Mouse (Mus musculus) limb, embryonic 11.5 days (tissue): ENCODE measurements around the gene Zdhhc14. TPM values are rescaled to one million over a fixed set of nuclear protein-coding genes. Genes with fewer than 3 reads are reported as not detected.

Experiments
- ATAC-seq: fragments of 200-750 bp; cut with Nextera tagmentation; 2 replicates; pipeline ENCODE4 v1.8.0; 2017; ENCODE audit warnings: low read depth; ENCODE audit not compliant: insufficient number of reproducible peaks, low FRiP score, low TSS enrichment
- DNase-seq: peaks from one replicate; pipeline ENCODE4 v3.0.0-alpha.2; 2015; ENCODE audit warnings: low spot score
- H3K27ac ChIP-seq: fragments of 300-500 bp; sonication (generic); replicated peaks from 2 replicates; pipeline ENCODE4 v1.5.1; 2014; ENCODE audit warnings: low read depth, mild to moderate bottlenecking, low read length
- H3K27me3 ChIP-seq: fragments of 300-500 bp; sonication (generic); 2 replicates; pipeline ENCODE4 v1.6.1; 2014; ENCODE audit warnings: mild to moderate bottlenecking, low read length, mixed read lengths; ENCODE audit not compliant: control insufficient read depth, insufficient read depth
- H3K36me3 ChIP-seq: fragments of 300-500 bp; sonication (generic); 2 replicates; pipeline ENCODE4 v1.6.1; 2014; ENCODE audit warnings: mild to moderate bottlenecking, low read length, moderate library complexity, mixed read lengths; ENCODE audit not compliant: control insufficient read depth, insufficient read depth
- H3K4me1 ChIP-seq: fragments of 300-500 bp; sonication (generic); 2 replicates; pipeline ENCODE4 v1.6.1; 2014; ENCODE audit warnings: low read length, mixed read lengths; ENCODE audit not compliant: control insufficient read depth, insufficient read depth
- H3K4me2 ChIP-seq: fragments of 300-500 bp; sonication (generic); 2 replicates; pipeline ENCODE4 v1.6.1; 2014; ENCODE audit warnings: low read depth, mild to moderate bottlenecking, moderate library complexity; ENCODE audit not compliant: severe bottlenecking
- H3K4me3 ChIP-seq: fragments of 300-500 bp; sonication (generic); 2 replicates; pipeline ENCODE4 v1.5.1; 2014; ENCODE audit warnings: low read depth, low read length
- H3K9ac ChIP-seq: fragments of 300-500 bp; sonication (generic); 2 replicates; pipeline ENCODE4 v1.6.1; 2014; ENCODE audit warnings: mild to moderate bottlenecking, low read length
- H3K9me3 ChIP-seq: fragments of 300-500 bp; sonication (generic); 2 replicates; pipeline ENCODE4 v1.6.1; 2016; ENCODE audit warnings: low read length; ENCODE audit not compliant: control insufficient read depth
- WGBS: fragments of 180-500 bp; shearing (Covaris S2); extraction: QIAGEN DNeasy Blood & Tissue Kit; methylation state at CpG from one replicate; pipeline ENCODE4 v1.1.7; 2014; 5-methylcytosine and 5-hydroxymethylcytosine counted together
- polyA plus RNA-seq: library from polyadenylated mRNA; unstranded; fragments of >200 nt; fragmentation: Nextera tagmentation; extraction: Ambion mirVana; gene quantifications from 2 replicates; pipeline ENCODE4 v1.2.1, GENCODE M21; 2014

Zdhhc14 gene
- polyA plus RNA-seq, 1 experiment from 2014 or later: 1.4 TPM

DNA sequence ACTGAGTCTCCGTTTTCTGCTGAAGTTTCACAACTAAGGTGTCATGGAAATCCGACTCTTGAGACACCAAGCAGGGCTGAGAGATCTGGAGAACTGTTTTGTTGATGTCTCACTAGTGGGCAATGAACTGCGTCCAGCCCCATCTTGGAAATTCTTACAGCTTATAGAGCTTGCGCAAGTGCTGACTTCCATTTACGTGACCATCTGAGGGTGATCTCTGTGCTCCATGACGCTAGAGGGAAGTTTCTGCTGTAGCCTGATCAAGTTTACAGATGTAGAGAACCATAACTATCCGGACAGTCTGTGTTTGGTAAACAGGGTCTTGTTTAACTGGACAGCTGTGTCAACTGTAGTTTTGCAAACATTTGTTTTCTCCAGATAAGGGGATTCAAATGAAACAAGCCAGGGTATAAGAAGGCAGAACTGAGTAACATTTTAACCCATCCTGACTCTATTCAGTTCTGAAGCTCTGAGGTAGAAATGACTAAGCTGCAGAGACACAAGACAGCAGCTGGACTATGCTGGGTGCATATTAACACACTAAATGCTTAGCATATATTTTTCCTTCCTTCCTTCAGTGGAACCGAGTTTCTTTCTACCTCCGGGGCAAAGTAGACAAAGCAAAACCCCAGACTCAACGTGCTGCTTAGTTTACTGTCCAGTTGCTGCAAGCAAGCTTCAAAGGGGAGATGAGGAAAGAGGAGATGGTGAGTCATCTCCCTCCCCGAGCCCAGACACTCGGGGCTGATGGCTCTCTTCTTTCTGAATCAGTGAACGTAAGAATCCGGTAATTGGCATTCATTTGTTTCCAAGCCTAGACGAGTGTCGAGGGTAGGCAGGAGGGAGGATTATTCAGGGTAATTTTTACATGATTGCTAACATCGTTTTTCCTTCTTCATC is 77.0 kb downstream of the Zdhhc14 start:
- H3K9ac ChIP-seq: no peak overlapping the region
- H3K4me2 ChIP-seq: no peak overlapping the region
- WGBS: 79% methylated on average over 17 of the region's 17 CpGs
- H3K4me1 ChIP-seq: no peaks in the 10 kb centered on the region
- H3K27ac ChIP-seq: no peak overlapping the region
- H3K9me3 ChIP-seq: no peaks in the 10 kb centered on the region
- no peaks in the 10 kb centered on the region for H3K27me3 ChIP-seq
- no peak overlapping the region for H3K4me3 ChIP-seq
- ATAC-seq (no peak), DNase-seq (no peak)
- H3K36me3 ChIP-seq: no peaks in the 10 kb centered on the region

DNA sequence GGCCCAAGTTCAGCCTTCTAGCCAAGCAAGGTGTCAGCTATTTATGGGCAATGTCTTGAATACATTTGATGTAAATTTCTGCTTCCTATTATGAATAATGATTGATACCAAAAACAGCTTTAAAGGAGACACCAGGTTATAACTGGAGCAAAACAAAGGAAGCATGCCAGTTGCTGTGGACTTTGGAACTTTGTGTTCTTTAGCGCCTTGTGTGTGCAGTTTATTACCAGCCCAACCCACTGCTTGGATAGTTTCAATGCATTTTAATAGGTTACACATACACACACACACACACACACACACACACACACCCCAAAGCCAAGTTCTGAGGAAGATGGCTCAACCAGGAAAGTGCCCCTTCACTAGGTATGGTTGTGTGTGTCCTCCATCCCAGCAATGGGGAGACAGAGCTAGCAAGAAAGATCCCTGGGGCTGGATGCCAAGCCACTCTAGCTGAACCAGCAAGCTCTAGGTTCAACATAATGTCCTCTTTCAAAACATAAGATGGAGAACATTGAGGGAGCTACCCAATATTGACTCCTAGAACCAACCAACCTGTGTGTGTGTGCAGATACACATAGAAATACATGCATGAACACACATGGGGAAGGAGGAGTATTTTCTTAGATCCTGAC is 79.9 kb downstream of the Zdhhc14 start:
- Histone ChIP-seq H3K27me3 (no peaks in the 10 kb centered on the region), H3K9me3 (no peaks in the 10 kb centered on the region), H3K4me3 (no peak overlapping the region), H3K4me1 (no peaks in the 10 kb centered on the region), H3K9ac (no peak overlapping the region), H3K36me3 (no peaks in the 10 kb centered on the region), H3K4me2 (no peak overlapping the region), H3K27ac (no peak overlapping the region)
- 97% methylated on average over 1 of the region's 1 CpGs for WGBS
- DNase-seq: no peak
- no peak for ATAC-seq

DNA sequence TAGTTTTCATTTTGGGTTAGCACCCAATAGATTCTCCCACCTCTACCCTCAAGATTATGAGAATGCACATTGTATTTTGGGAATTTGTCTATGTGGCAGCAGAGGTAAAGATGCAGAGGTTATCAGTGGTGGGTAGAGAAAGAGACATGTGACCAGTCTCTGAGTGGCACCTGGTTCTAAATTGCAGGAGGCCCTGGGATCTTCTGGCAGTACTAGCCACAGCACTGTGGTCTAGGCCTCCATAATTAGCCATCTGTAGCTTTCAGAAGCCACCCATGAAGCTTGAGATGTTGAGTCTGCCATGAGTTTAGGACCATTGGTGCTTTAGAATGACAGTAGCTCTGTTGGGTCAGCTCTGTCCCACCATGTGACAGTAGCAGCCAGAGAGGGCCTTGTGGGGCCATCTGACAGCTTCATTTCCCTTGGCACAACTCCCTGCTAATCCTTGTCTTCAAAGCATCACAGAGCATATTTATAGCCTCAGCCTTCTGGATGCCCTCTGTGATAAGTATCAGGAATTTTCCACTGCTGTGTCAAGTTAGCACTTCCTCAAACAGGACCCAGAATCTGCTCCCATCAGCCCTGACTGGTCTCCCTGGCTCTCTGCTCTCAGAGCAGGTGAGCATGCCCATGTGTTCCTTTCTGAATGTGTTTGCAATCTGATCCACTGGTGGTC is 80.5 kb downstream of the Zdhhc14 start:
- H3K4me1 ChIP-seq: no peaks in the 10 kb centered on the region
- H3K9ac ChIP-seq: no peak overlapping the region
- no peak for DNase-seq
- H3K27ac ChIP-seq: no peak overlapping the region
- H3K4me3 ChIP-seq: no peak overlapping the region
- H3K9me3 ChIP-seq: no peaks in the 10 kb centered on the region
- no peak for ATAC-seq
- H3K4me2 ChIP-seq: no peak overlapping the region
- H3K27me3 ChIP-seq: no peaks in the 10 kb centered on the region
- H3K36me3 ChIP-seq: no peaks in the 10 kb centered on the region

DNA sequence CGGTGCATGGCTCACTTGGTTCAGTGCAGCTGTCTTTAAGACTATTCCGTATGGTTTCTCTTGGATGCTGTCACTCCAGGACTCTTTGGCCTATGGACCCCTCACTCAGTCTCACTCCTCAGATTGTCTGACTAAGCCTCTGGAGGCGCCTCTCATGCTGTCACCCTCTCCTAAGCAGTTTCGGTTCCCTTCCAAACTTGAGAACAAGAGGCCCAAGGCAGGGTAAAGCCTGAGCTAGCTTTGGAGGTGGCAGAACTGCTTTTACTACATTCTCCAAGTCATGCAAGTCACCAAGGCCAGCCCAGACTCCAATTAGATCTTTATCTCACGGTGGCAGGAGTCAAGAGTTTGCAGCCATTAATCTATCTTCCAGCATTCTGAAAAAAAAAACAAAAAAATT is 82.3 kb downstream of the Zdhhc14 start:
- Histone ChIP-seq H3K36me3 (no peaks in the 10 kb centered on the region), H3K4me3 (no peak overlapping the region), H3K9me3 (no peaks in the 10 kb centered on the region), H3K27ac (no peak overlapping the region), H3K4me2 (no peak overlapping the region), H3K4me1 (no peaks in the 10 kb centered on the region), H3K9ac (no peak overlapping the region), H3K27me3 (no peaks in the 10 kb centered on the region)
- WGBS: 82% methylated on average over 5 of the region's 5 CpGs
- ATAC-seq: no peak
- no peak for DNase-seq

DNA sequence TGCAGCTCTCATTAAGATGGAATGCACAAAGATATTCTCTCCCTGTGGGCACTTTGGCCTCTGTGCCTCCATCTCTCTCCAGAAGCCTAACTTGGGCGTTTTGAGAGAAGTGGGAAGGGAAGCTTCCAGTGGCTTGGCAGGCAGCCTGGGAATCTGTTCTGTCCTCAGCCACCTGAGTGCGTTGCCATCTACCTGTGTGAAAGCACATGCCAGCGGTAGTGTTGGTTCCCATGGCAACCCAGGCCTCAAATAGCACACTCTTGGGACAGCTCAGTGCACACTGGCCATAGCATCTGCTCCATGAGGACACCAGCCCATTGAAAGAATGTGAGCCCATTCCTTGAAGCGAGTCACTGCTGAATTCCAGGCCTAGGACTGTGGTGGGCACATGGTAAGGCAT is 83.2 kb downstream of the Zdhhc14 start:
- no peak for DNase-seq
- H3K9me3 ChIP-seq: no peaks in the 10 kb centered on the region
- WGBS: 73% methylated on average over 4 of the region's 4 CpGs
- H3K9ac ChIP-seq: no peak overlapping the region
- no peaks in the 10 kb centered on the region for H3K27me3 ChIP-seq
- no peak overlapping the region for H3K4me3 ChIP-seq
- H3K27ac ChIP-seq: no peak overlapping the region
- ATAC-seq: no peak
- H3K36me3 ChIP-seq: no peaks in the 10 kb centered on the region
- H3K4me2 ChIP-seq: no peak overlapping the region
- no peaks in the 10 kb centered on the region for H3K4me1 ChIP-seq

DNA sequence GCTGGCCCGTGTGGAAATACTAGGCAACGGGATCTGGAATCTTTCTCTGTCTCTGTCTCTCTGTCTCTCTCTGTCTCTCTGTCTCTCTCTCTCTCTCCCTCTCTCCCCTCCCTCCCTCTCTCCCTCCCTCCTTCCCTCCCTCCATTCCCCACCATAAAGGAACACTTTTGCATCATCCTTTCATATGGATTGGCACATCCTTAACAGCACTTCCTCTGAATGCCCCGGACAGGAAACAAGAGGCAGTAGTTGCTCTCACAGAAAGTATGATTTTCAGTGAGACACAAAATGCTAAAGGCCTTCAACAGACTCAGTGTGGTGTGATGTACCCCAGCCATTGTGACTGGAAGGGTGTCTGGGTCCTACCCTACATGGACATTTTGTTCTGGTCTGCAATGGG is 89.9 kb downstream of the Zdhhc14 start:
- Histone ChIP-seq H3K4me1 (no peaks in the 10 kb centered on the region), H3K27me3 (no peaks in the 10 kb centered on the region), H3K4me3 (no peak overlapping the region), H3K4me2 (no peak overlapping the region), H3K9me3 (no peaks in the 10 kb centered on the region), H3K27ac (no peak overlapping the region), H3K36me3 (no peaks in the 10 kb centered on the region), H3K9ac (no peak overlapping the region)
- 97% methylated on average over 3 of the region's 3 CpGs for WGBS
- no peak for DNase-seq
- ATAC-seq: no peak

DNA sequence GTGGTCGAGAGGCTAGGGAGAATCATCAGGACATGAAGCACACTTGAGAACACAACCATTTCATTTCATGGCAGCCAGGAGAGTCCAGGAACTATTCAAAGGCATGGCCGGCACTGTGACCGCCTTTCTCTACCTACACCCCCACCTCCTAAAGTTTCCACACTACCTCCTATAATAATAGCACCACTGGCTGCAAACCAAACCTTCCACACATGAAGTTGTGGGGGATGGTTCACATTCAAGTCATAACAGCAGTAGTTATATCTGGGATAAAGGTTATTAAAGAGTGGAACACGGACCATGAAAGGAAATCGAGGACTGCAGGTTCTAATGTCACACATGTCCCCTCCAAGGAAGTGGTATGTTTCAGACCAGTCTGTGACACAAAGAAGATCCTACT is 90.6 kb downstream of the Zdhhc14 start:
- no peaks in the 10 kb centered on the region for H3K9me3 ChIP-seq
- WGBS: 90% methylated on average over 5 of the region's 5 CpGs
- DNase-seq (no peak), ATAC-seq (no peak)
- H3K9ac ChIP-seq: no peak overlapping the region
- no peak overlapping the region for H3K4me2 ChIP-seq
- no peaks in the 10 kb centered on the region for H3K27me3 ChIP-seq
- no peaks in the 10 kb centered on the region for H3K36me3 ChIP-seq
- H3K27ac ChIP-seq: no peak overlapping the region
- H3K4me1 ChIP-seq: no peaks in the 10 kb centered on the region
- H3K4me3 ChIP-seq: no peak overlapping the region

DNA sequence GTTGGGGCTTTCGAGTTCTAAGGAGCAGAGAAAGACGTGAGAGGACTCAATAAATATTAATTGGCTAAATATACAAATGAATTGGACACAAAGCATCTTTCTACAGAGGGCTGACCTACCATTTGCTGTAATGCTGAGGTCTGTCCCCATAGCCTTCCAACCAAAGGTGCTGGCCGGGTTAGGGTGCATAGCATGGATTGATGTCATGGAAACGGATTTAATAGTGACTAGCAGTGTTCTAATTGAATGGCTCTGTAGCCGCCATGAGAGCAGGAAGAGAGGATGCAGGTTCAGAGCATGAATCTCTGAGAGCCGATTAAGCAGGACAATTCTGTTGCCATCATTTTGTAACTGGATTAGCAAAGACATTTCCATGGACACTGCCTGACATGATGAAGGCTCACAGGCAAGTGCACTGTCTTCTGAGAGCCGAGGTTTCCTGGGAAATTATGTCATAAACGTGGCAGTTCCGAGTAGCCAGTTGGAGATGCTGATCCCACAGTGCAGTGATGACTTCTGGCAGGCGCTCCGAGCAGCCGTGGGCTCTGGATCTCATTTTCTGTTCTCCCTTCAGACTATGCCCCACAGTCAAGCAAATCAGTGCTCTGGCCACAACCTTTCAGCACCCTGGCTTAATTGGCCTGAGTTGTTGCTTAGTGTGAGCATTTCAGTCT is 91.3 kb downstream of the Zdhhc14 start:
- H3K27me3 ChIP-seq: no peaks in the 10 kb centered on the region
- ATAC-seq (no peak), DNase-seq (peak; percentile 51)
- H3K9ac ChIP-seq: no peak overlapping the region
- no peaks in the 10 kb centered on the region for H3K4me1 ChIP-seq
- no peaks in the 10 kb centered on the region for H3K9me3 ChIP-seq
- H3K36me3 ChIP-seq: no peaks in the 10 kb centered on the region
- H3K4me2 ChIP-seq: no peak overlapping the region
- no peak overlapping the region for H3K27ac ChIP-seq
- WGBS: 41% methylated on average over 12 of the region's 12 CpGs
- no peak overlapping the region for H3K4me3 ChIP-seq
